30 mouse cellular contexts compared by ENCODE assay signal in the genomic region with DNA sequence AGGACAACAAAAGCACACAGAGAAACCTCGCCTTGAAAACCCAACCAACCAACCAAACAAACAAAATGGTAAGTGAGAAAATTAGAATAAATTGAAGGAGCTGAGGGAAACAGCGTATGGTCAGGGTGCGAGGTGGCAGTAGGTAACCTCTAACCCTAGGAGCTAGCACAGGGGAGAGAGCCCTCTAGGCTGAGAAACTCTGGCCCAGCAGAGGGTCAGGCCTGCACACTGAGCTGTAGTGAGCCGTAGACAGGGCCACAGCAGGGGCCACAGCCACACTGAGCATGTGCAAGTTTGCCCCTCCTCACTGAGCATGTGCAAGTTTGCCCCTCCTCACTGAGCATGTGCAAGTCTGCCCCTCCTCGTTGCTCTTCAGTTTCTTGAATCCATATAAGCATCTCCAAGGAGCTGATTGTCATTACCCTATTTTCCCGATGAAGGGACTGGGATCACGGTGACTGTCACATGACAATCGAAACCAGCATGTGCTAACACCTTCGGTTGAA. TPM values are rescaled to one million over a fixed set of nuclear protein-coding genes. Genes with fewer than 3 reads are reported as not detected.
DNase-seq lines count a peak whose midpoint lies in the region; ATAC-seq and TF ChIP-seq lines count a peak whose summit lies in the region.
"Had no signal": no experiment of that assay in that cellular context is flagged by ENCODE, and none has a peak within 500 bp of the region (broad histone marks: within the 10 kb centered on the region; RNA-seq: fewer than 3 reads in every experiment).

No protein-coding gene starts in this region.

- no peak for TF ChIP-seq POLR2A in CH12.LX (IDR thresholded peaks at IDR 0.05; ENCODE audit: low read depth, low read length)

- no peak for TF ChIP-seq CTCF in CH12.LX (conservative IDR thresholded peaks at IDR 0.05 in 1 of 2, IDR thresholded peaks at IDR 0.05 in 1 of 2; ENCODE audit: low read depth in 2 of 2, low read length in 2 of 2)

- H3K36me3 ChIP-seq in forebrain, embryonic 10.5 days (replicated peaks) = peaks cover 12% of the 10 kb centered on the region
- H3K36me3 ChIP-seq in forebrain, embryonic 12.5 days (replicated peaks) = no peaks in the 10 kb centered on the region; the same call in 1 of the 2 replicates
- peaks cover 6% of the 10 kb centered on the region; the same call in 1 of the 2 replicates for H3K36me3 ChIP-seq in kidney, embryonic 14.5 days (ENCODE audit: control insufficient read depth, insufficient read depth, low read length)
- peaks cover 3% of the 10 kb centered on the region; the same call in 1 of the 2 replicates for H3K36me3 ChIP-seq in lung, embryonic 16.5 days (ENCODE audit: control insufficient read depth, insufficient read depth, low read length)
- peaks cover 0 to 3% of the 10 kb centered on the region in 2 experiments for H3K36me3 ChIP-seq in CH12.LX (replicated peaks in 1 of 2; ENCODE audit: control insufficient read depth in 1 of 2, insufficient read depth in 1 of 2, low read length in 1 of 2)
- H3K36me3 ChIP-seq: G1E; intestine, embryonic 15.5 days; liver, embryonic 15.5 days had no signal

- H3K4me1 ChIP-seq in forebrain, embryonic 10.5 days = peaks cover 13% of the 10 kb centered on the region
- no peaks in the 10 kb centered on the region; the same call in 1 of the 2 replicates for H3K4me1 ChIP-seq in forebrain, embryonic 12.5 days
- H3K4me1 ChIP-seq in kidney, embryonic 14.5 days (ENCODE audit: control insufficient read depth, insufficient read depth, low read length) = no peaks in the 10 kb centered on the region
- no peaks in the 10 kb centered on the region for H3K4me1 ChIP-seq in lung, embryonic 16.5 days (replicated peaks; ENCODE audit: control insufficient read depth, insufficient read depth, low read length)
- peaks cover 0 to 27% of the 10 kb centered on the region in 2 experiments; a peak in 3 of 4 replicates for H3K4me1 ChIP-seq in CH12.LX (ENCODE audit: control insufficient read depth in 1 of 2, insufficient read depth in 2 of 2)
- H3K4me1 ChIP-seq: embryonic facial prominence, embryonic 12.5 days; intestine, embryonic 15.5 days; liver, embryonic 15.5 days had no signal

- ATAC-seq in forebrain, embryonic 12.5 days (ENCODE audit: low FRiP score) = no peak
- ATAC-seq in kidney, embryonic 14.5 days (ENCODE audit: low FRiP score, low TSS enrichment) = 0 out of 2 replicates have a peak, but pooled peaks have one; percentile 24
- 0 out of 2 replicates have a peak, but pooled peaks have one; percentile 20 for ATAC-seq in lung, embryonic 16.5 days (ENCODE audit: low read depth)
- ATAC-seq: forebrain, embryonic 16.5 days; hindbrain, embryonic 16.5 days; intestine, embryonic 15.5 days; Patski had no signal

- no peak for DNase-seq in forebrain, embryonic 10.5 days (ENCODE audit: extremely low spot score, low spot score)
- DNase-seq in kidney, adult 9 months = no peak
- DNase-seq in lung, postnatal 10 days = no peak
- DNase-seq in CH12.LX (ENCODE audit: extremely low read depth) = no peak
- no peak for DNase-seq in urinary bladder, postnatal 25 days (ENCODE audit: low spot score)
- DNase-seq: adrenal gland, postnatal 14 days; cerebellum, adult 11 months; embryo, embryonic 11 days; gastrocnemius, postnatal 14 days; heart, adult 18-20 months; heart, postnatal 36 days; kidney, adult 2 months; kidney, postnatal 14 days; lung, embryonic 14.5 days; midbrain, embryonic 14.5 days; right cerebral cortex, adult 18-20 months; spleen, adult 18-20 months; thymus, postnatal 4 days had no signal

- no peaks in the 10 kb centered on the region for H3K9me3 ChIP-seq in forebrain, embryonic 10.5 days
- H3K9me3 ChIP-seq in forebrain, embryonic 12.5 days = no peaks in the 10 kb centered on the region
- no peaks in the 10 kb centered on the region for H3K9me3 ChIP-seq in kidney, embryonic 14.5 days (ENCODE audit: control insufficient read depth, low read length)
- H3K9me3 ChIP-seq in lung, embryonic 16.5 days (ENCODE audit: control insufficient read depth, low read length) = no peaks in the 10 kb centered on the region
- H3K9me3 ChIP-seq in CH12.LX (replicated peaks; ENCODE audit: low read length) = no peaks in the 10 kb centered on the region
- H3K9me3 ChIP-seq: embryonic facial prominence, embryonic 12.5 days; G1E; intestine, embryonic 15.5 days; liver, embryonic 15.5 days had no signal

- in situ Hi-C loops in CH12.LX (cut with MboI; ENCODE audit: low pct_ligation_motif_present, low pct_unique_long_range_greater_than_20kb, low sequenced_read_pairs) = loop anchor here (5.0 kb wide), 1 partner anchor 70 kb away; no protein-coding TSS in a partner anchor

- no peak for TF ChIP-seq RAD21 in CH12.LX (IDR thresholded peaks at IDR 0.05; ENCODE audit: low read depth, low read length)

- no peaks in the 10 kb centered on the region for H3K79me2 ChIP-seq in CH12.LX (replicated peaks; ENCODE audit: control insufficient read depth, extremely low read depth, insufficient read depth, poor library complexity, severe bottlenecking)

- no peaks in the 10 kb centered on the region for H3K27me3 ChIP-seq in forebrain, embryonic 10.5 days (ENCODE audit: poor library complexity, severe bottlenecking)
- H3K27me3 ChIP-seq in forebrain, embryonic 12.5 days = no peaks in the 10 kb centered on the region
- no peaks in the 10 kb centered on the region for H3K27me3 ChIP-seq in kidney, embryonic 14.5 days (ENCODE audit: control insufficient read depth, insufficient read depth, low read length)
- no peaks in the 10 kb centered on the region for H3K27me3 ChIP-seq in lung, embryonic 16.5 days (ENCODE audit: control insufficient read depth, insufficient read depth, low read depth, low read length)
- H3K27me3 ChIP-seq in CH12.LX (replicated peaks) = no peaks in the 10 kb centered on the region
- H3K27me3 ChIP-seq: embryonic facial prominence, embryonic 12.5 days; intestine, embryonic 15.5 days; liver, embryonic 15.5 days; Patski had no signal

- H3K4me3 ChIP-seq in forebrain, embryonic 10.5 days = no peak overlapping the region
- H3K4me3 ChIP-seq in forebrain, embryonic 12.5 days (replicated peaks) = no peak overlapping the region
- no peak overlapping the region for H3K4me3 ChIP-seq in kidney, embryonic 14.5 days (ENCODE audit: low read length)
- no peak overlapping the region for H3K4me3 ChIP-seq in lung, embryonic 16.5 days (ENCODE audit: low read length)
- no peak overlapping the region for H3K4me3 ChIP-seq in CH12.LX (replicated peaks in 1 of 3; ENCODE audit: low read depth in 2 of 3, low read length in 2 of 3, poor library complexity in 1 of 3)
- H3K4me3 ChIP-seq: embryonic facial prominence, embryonic 12.5 days; intestine, embryonic 15.5 days; liver, embryonic 15.5 days had no signal

- H3K27ac ChIP-seq in forebrain, embryonic 10.5 days = 0 out of 2 replicates have a peak overlapping the region, but pooled peaks have one; percentile 25
- no peak overlapping the region for H3K27ac ChIP-seq in forebrain, embryonic 12.5 days
- H3K27ac ChIP-seq in kidney, embryonic 14.5 days (ENCODE audit: low read depth, low read length) = no peak overlapping the region
- no peak overlapping the region for H3K27ac ChIP-seq in lung, embryonic 16.5 days (ENCODE audit: low read length)
- no peak overlapping the region for H3K27ac ChIP-seq in CH12.LX (ENCODE audit: insufficient read depth, low read depth)
- H3K27ac ChIP-seq: embryonic facial prominence, embryonic 12.5 days; intestine, embryonic 15.5 days; liver, embryonic 15.5 days; macrophage had no signal

- H3K4me2 ChIP-seq in forebrain, embryonic 12.5 days = no peak overlapping the region
- H3K4me2 ChIP-seq in kidney, embryonic 14.5 days (replicated peaks; ENCODE audit: low read depth, low read length) = no peak overlapping the region
- no peak overlapping the region for H3K4me2 ChIP-seq in lung, embryonic 16.5 days (ENCODE audit: low read depth, low read length)
- H3K4me2 ChIP-seq in CH12.LX (ENCODE audit: insufficient read depth, low read depth, poor library complexity, severe bottlenecking) = no peak overlapping the region
- H3K4me2 ChIP-seq: embryonic facial prominence, embryonic 12.5 days; heart, embryonic 11.5 days; intestine, embryonic 15.5 days; liver, embryonic 15.5 days; lung, embryonic 14.5 days had no signal

- no peak overlapping the region for H3K9ac ChIP-seq in forebrain, embryonic 12.5 days
- no peak overlapping the region for H3K9ac ChIP-seq in kidney, embryonic 14.5 days (ENCODE audit: low read depth, low read length)
- no peak overlapping the region for H3K9ac ChIP-seq in lung, embryonic 16.5 days (ENCODE audit: low read length)
- H3K9ac ChIP-seq in CH12.LX (ENCODE audit: insufficient read depth, low read depth) = no peak overlapping the region
- H3K9ac ChIP-seq: embryonic facial prominence, embryonic 12.5 days; intestine, embryonic 15.5 days; liver, embryonic 15.5 days; lung, embryonic 14.5 days had no signal

- WGBS in forebrain, embryonic 10.5 days = 86% methylated on average over 9 of the region's 9 CpGs
- WGBS in forebrain, embryonic 12.5 days = 89% methylated on average over 9 of the region's 9 CpGs
- WGBS in kidney, embryonic 14.5 days = 94% methylated on average over 9 of the region's 9 CpGs
- whole genome bisulfite sequencing in lung, embryonic 16.5 days = 85% methylated on average over 9 of the region's 9 CpGs

- TF ChIP-seq EP300 in CH12.LX (IDR thresholded peaks at IDR 0.05; ENCODE audit: low read length) = no peak

- dilution Hi-C loops in CH12.LX (cut with MboI; ENCODE audit: extremely low pct_ligation_motif_present, extremely low pct_unique_long_range_greater_than_20kb, low sequenced_read_pairs) = no loop called here

TF ChIP-seq in CH12.LX, 34 proteins besides CTCF, POLR2A, EP300 and RAD21:
- TF ChIP-seq E2F4 (IDR thresholded peaks at IDR 0.05; ENCODE audit: insufficient replicate concordance, low read depth, low read length) (no peak), NRF1 (IDR thresholded peaks at IDR 0.05; ENCODE audit: low read depth, low read length) (peak; percentile 85)

RNA-seq across cellular contexts. Expression of a gene that starts 59.1 kb away (rescaled TPM):
- polyA plus RNA-seq in forebrain, embryonic 10.5 days (2016; fragmentation: Nextera tagmentation; extraction: Ambion mirVana) = 1.2 and 1.5 TPM in 2 replicates
- polyA plus RNA-seq in forebrain, embryonic 12.5 days (2016; fragmentation: Nextera tagmentation; extraction: Ambion mirVana) = 2.7 and 3.2 TPM in 2 replicates
- 9.0 and 12.5 TPM in 2 replicates for polyA plus RNA-seq in kidney, embryonic 14.5 days (2014; fragmentation: Nextera tagmentation; extraction: Ambion mirVana)
- 29.0 and 31.3 TPM in 2 replicates for polyA plus RNA-seq in lung, embryonic 16.5 days (2015; fragmentation: Nextera tagmentation; extraction: Ambion mirVana)
- total RNA-seq in CH12.LX (2012; rRNA removed) (2.6 and 3.1 TPM in 2 replicates), CH12.LX (2014; rRNA removed) (0.17 and 0.22 TPM in 2 replicates)
- polyA plus RNA-seq in CH12.LX (2012; ENCODE audit: insufficient read length, low read depth) = 0.44 and 0.48 TPM in 2 replicates
- polyA plus RNA-seq: G1E, macrophage had no signal
